In genomic region chr17:48971296-48971695, GRCm38 (mm10) we compare ENCODE assay signal across 32 mouse cellular contexts. TPM values are rescaled to one million over a fixed set of nuclear protein-coding genes. Genes with fewer than 3 reads are reported as not detected.
DNase-seq lines count a peak whose midpoint lies in the region; ATAC-seq lines count a peak whose summit lies in the region.
"Had no signal": no experiment of that assay in that cellular context is flagged by ENCODE, and none has a peak within 500 bp of the region (broad histone marks: within the 10 kb centered on the region; RNA-seq: fewer than 3 reads in every experiment).

No protein-coding gene starts in this region.

- no peak overlapping the region for H3K27ac ChIP-seq in forebrain, embryonic 11.5 days (ENCODE audit: low read depth, low read length)
- no peak overlapping the region for H3K27ac ChIP-seq in forebrain, embryonic 14.5 days (ENCODE audit: low read depth, low read length)
- H3K27ac ChIP-seq in midbrain, embryonic 13.5 days = no peak overlapping the region
- no peak overlapping the region for H3K27ac ChIP-seq in midbrain, embryonic 14.5 days (replicated peaks; ENCODE audit: low read depth, low read length)
- H3K27ac ChIP-seq in intestine, embryonic 15.5 days = no peak overlapping the region
- H3K27ac ChIP-seq: embryonic facial prominence, embryonic 13.5 days; heart, adult 2 months; heart, embryonic 13.5 days; hindbrain, embryonic 14.5 days; hindbrain, postnatal 0 days had no signal

- WGBS in forebrain, embryonic 11.5 days = 45% methylated on average over 10 of the region's 10 CpGs
- 34% methylated on average over 10 of the region's 10 CpGs for WGBS in forebrain, embryonic 14.5 days
- WGBS in midbrain, embryonic 13.5 days = 55% methylated on average over 10 of the region's 10 CpGs
- 75% methylated on average over 10 of the region's 10 CpGs for WGBS in midbrain, embryonic 14.5 days
- WGBS in intestine, embryonic 15.5 days = 57% methylated on average over 10 of the region's 10 CpGs

- no peak for DNase-seq in forebrain, embryonic 11.5 days (ENCODE audit: low spot score)
- DNase-seq in forebrain, embryonic 14.5 days (ENCODE audit: low spot score) = no peak
- DNase-seq in midbrain, embryonic 14.5 days = no peak
- no peak for DNase-seq in gastrocnemius, adult 18-20 months (ENCODE audit: low spot score)
- DNase-seq: adrenal gland, adult 2 months; adrenal gland, postnatal 25 days; B cell, adult 2 months; cerebellum, adult 11-12 months; cerebellum, adult 8-10 months; cerebellum, postnatal 10 days; cerebellum, postnatal 36 days; embryo, embryonic 11 days; gastrocnemius, postnatal 10 days; gastrocnemius, postnatal 36 days; heart, adult 2 months; heart, postnatal 14 days; heart, postnatal 4 days; kidney, adult 2 months had no signal

- ATAC-seq in forebrain, embryonic 11.5 days (replicated peaks; ENCODE audit: low FRiP score) = no peak
- ATAC-seq in forebrain, embryonic 14.5 days = no peak
- ATAC-seq in midbrain, embryonic 13.5 days = 0 out of 2 replicates have a peak, but pooled peaks have one; percentile 5
- no peak for ATAC-seq in midbrain, embryonic 14.5 days (ENCODE audit: low FRiP score, low TSS enrichment)
- peak; percentile 57 for ATAC-seq in intestine, embryonic 15.5 days
- ATAC-seq: hindbrain, postnatal 0 days; inflammation-experienced regulatory T-cells, adult 6 months; Patski had no signal

- no peaks in the 10 kb centered on the region for H3K36me3 ChIP-seq in forebrain, embryonic 11.5 days (ENCODE audit: control insufficient read depth, insufficient read depth, low read length)
- no peaks in the 10 kb centered on the region for H3K36me3 ChIP-seq in forebrain, embryonic 14.5 days (ENCODE audit: control insufficient read depth, insufficient read depth, low read length)
- no peaks in the 10 kb centered on the region for H3K36me3 ChIP-seq in midbrain, embryonic 13.5 days
- no peaks in the 10 kb centered on the region for H3K36me3 ChIP-seq in midbrain, embryonic 14.5 days (ENCODE audit: control insufficient read depth, insufficient read depth, low read length)
- H3K36me3 ChIP-seq in intestine, embryonic 15.5 days = no peaks in the 10 kb centered on the region
- H3K36me3 ChIP-seq: embryonic facial prominence, embryonic 10.5 days; embryonic facial prominence, embryonic 13.5 days; G1E; heart, embryonic 10.5 days; heart, embryonic 13.5 days had no signal

- H3K4me1 ChIP-seq in forebrain, embryonic 11.5 days (replicated peaks; ENCODE audit: control insufficient read depth, insufficient read depth, low read length) = peaks cover 20% of the 10 kb centered on the region
- H3K4me1 ChIP-seq in forebrain, embryonic 14.5 days (ENCODE audit: control insufficient read depth, insufficient read depth, low read length) = peaks cover 22% of the 10 kb centered on the region
- H3K4me1 ChIP-seq in midbrain, embryonic 13.5 days (replicated peaks) = peaks cover 45% of the 10 kb centered on the region
- H3K4me1 ChIP-seq in midbrain, embryonic 14.5 days (ENCODE audit: control insufficient read depth, insufficient read depth, low read length) = peaks cover 24% of the 10 kb centered on the region
- peaks cover 13% of the 10 kb centered on the region; the same call in 1 of the 2 replicates for H3K4me1 ChIP-seq in intestine, embryonic 15.5 days (replicated peaks)
- H3K4me1 ChIP-seq: heart, embryonic 13.5 days had no signal

- H3K27me3 ChIP-seq in forebrain, embryonic 11.5 days (ENCODE audit: control insufficient read depth, insufficient read depth, low read length) = no peaks in the 10 kb centered on the region
- H3K27me3 ChIP-seq in forebrain, embryonic 14.5 days (replicated peaks; ENCODE audit: control insufficient read depth, insufficient read depth, low read length) = no peaks in the 10 kb centered on the region
- H3K27me3 ChIP-seq in midbrain, embryonic 13.5 days = no peaks in the 10 kb centered on the region
- H3K27me3 ChIP-seq in midbrain, embryonic 14.5 days (ENCODE audit: control insufficient read depth, insufficient read depth, low read length) = no peaks in the 10 kb centered on the region
- H3K27me3 ChIP-seq in intestine, embryonic 15.5 days (replicated peaks) = no peaks in the 10 kb centered on the region
- H3K27me3 ChIP-seq: CH12.LX; embryonic facial prominence, embryonic 13.5 days; Patski had no signal

- 0 out of 2 replicates have a peak overlapping the region, but pooled peaks have one; percentile 8 for H3K4me2 ChIP-seq in forebrain, embryonic 11.5 days (ENCODE audit: low read depth, low read length, severe bottlenecking)
- no peak overlapping the region for H3K4me2 ChIP-seq in forebrain, embryonic 14.5 days (ENCODE audit: low read length)
- H3K4me2 ChIP-seq in midbrain, embryonic 13.5 days (replicated peaks) = no peak overlapping the region
- H3K4me2 ChIP-seq in midbrain, embryonic 14.5 days (ENCODE audit: low read length) = no peak overlapping the region
- H3K4me2 ChIP-seq in intestine, embryonic 15.5 days (replicated peaks) = no peak overlapping the region
- H3K4me2 ChIP-seq: embryonic facial prominence, embryonic 13.5 days; heart, embryonic 13.5 days; hindbrain, embryonic 14.5 days had no signal

- no peaks in the 10 kb centered on the region for H3K9me3 ChIP-seq in forebrain, embryonic 11.5 days (ENCODE audit: control insufficient read depth, low read length)
- no peaks in the 10 kb centered on the region for H3K9me3 ChIP-seq in forebrain, embryonic 14.5 days (replicated peaks; ENCODE audit: control insufficient read depth, low read length)
- H3K9me3 ChIP-seq in midbrain, embryonic 13.5 days = no peaks in the 10 kb centered on the region
- H3K9me3 ChIP-seq in midbrain, embryonic 14.5 days (ENCODE audit: control insufficient read depth, low read length) = no peaks in the 10 kb centered on the region
- no peaks in the 10 kb centered on the region for H3K9me3 ChIP-seq in intestine, embryonic 15.5 days
- H3K9me3 ChIP-seq: embryonic facial prominence, embryonic 10.5 days; embryonic facial prominence, embryonic 13.5 days; heart, embryonic 10.5 days; heart, embryonic 13.5 days had no signal

- H3K4me3 ChIP-seq in forebrain, embryonic 11.5 days (ENCODE audit: low read depth, low read length) = no peak overlapping the region
- H3K4me3 ChIP-seq in forebrain, embryonic 14.5 days (ENCODE audit: low read depth, low read length) = no peak overlapping the region
- H3K4me3 ChIP-seq in midbrain, embryonic 13.5 days (replicated peaks) = no peak overlapping the region
- H3K4me3 ChIP-seq in midbrain, embryonic 14.5 days (replicated peaks; ENCODE audit: low read depth, low read length) = no peak overlapping the region
- no peak overlapping the region for H3K4me3 ChIP-seq in intestine, embryonic 15.5 days (replicated peaks)
- H3K4me3 ChIP-seq: embryonic facial prominence, embryonic 10.5 days; embryonic facial prominence, embryonic 13.5 days; erythroblast, embryonic 14.5 days; heart, adult 2 months; heart, embryonic 10.5 days; heart, embryonic 13.5 days had no signal

- H3K9ac ChIP-seq in forebrain, embryonic 11.5 days (ENCODE audit: low read length) = no peak overlapping the region
- no peak overlapping the region for H3K9ac ChIP-seq in forebrain, embryonic 14.5 days (ENCODE audit: low read length)
- no peak overlapping the region for H3K9ac ChIP-seq in midbrain, embryonic 13.5 days (replicated peaks)
- no peak overlapping the region for H3K9ac ChIP-seq in midbrain, embryonic 14.5 days (replicated peaks; ENCODE audit: low read length)
- no peak overlapping the region for H3K9ac ChIP-seq in intestine, embryonic 15.5 days
- H3K9ac ChIP-seq: embryonic facial prominence, embryonic 13.5 days; heart, embryonic 13.5 days; hindbrain, embryonic 14.5 days had no signal

RNA-seq across cellular contexts. Expression of gene Lrfn2, which starts 39.1 kb away (rescaled TPM):
- polyA plus RNA-seq in forebrain, embryonic 11.5 days (2014; fragmentation: Nextera tagmentation; extraction: Ambion mirVana) = 1.0 and 1.1 TPM in 2 replicates
- 3.5 and 5.2 TPM in 2 replicates for polyA plus RNA-seq in forebrain, embryonic 14.5 days (2014; fragmentation: Nextera tagmentation; extraction: Ambion mirVana)
- polyA plus RNA-seq in midbrain, embryonic 13.5 days (2015; fragmentation: Nextera tagmentation; extraction: Ambion mirVana) = 4.6 and 4.9 TPM in 2 replicates
- 5.3 and 7.9 TPM in 2 replicates for polyA plus RNA-seq in midbrain, embryonic 14.5 days (2014; fragmentation: Nextera tagmentation; extraction: Ambion mirVana)
- polyA plus RNA-seq in intestine, embryonic 15.5 days (2015; fragmentation: Nextera tagmentation; extraction: Ambion mirVana) = 0.61 and 0.99 TPM in 2 replicates
- total RNA-seq in gastrocnemius, adult 18-20 months (2021) = under 1 TPM in 1 of 2 experiments, not detected in 1; 0.12 TPM
- total RNA-seq: CH12.LX; granulocyte monocyte progenitor cell, adult 5-6 weeks had no signal
- polyA plus RNA-seq: erythroblast, embryonic 14.5 days; G1E; inflammation-experienced regulatory T-cells, adult 6 months; Patski had no signal

Comparison
In these comparisons a context has a peak if more than half of its experiments do, and no peak if none do; other contexts are left out.
1. ATAC-seq: peak in midbrain, embryonic 13.5 days (single experiment) and intestine, embryonic 15.5 days (single experiment); none in forebrain, embryonic 11.5 days (single experiment), forebrain, embryonic 14.5 days (single experiment) and midbrain, embryonic 14.5 days (single experiment).